Mouse (Mus musculus) embryonic facial prominence, embryonic 11.5 days (tissue): Measurements from ENCODE around the gene Abcb9. TPM values are rescaled to one million over a fixed set of nuclear protein-coding genes. Genes with fewer than 3 reads are reported as not detected.

ENCODE experiments used
- ATAC-seq: fragments of 200-750 bp; cut with Nextera tagmentation; replicated peaks from 2 replicates; pipeline ENCODE4 v1.8.0; 2017; ENCODE audit warnings: low read depth; ENCODE audit not compliant: insufficient number of reproducible peaks, low FRiP score, low TSS enrichment
- DNase-seq: peaks from one replicate; pipeline ENCODE4 v3.0.0-alpha.2; 2015; ENCODE audit warnings: low spot score
- H3K27ac ChIP-seq: fragments of 300-500 bp; sonication (generic); replicated peaks from 2 replicates; pipeline ENCODE4 v1.5.1; 2014; ENCODE audit warnings: mild to moderate bottlenecking, low read depth, low read length, control low read depth
- H3K27me3 ChIP-seq: fragments of 300-500 bp; sonication (generic); 2 replicates; pipeline ENCODE4 v1.6.1; 2014; ENCODE audit warnings: mild to moderate bottlenecking, low read length, moderate library complexity, mixed read lengths; ENCODE audit not compliant: control insufficient read depth, insufficient read depth
- H3K36me3 ChIP-seq: fragments of 300-500 bp; sonication (generic); replicated peaks from 2 replicates; pipeline ENCODE4 v1.6.1; 2014; ENCODE audit warnings: low read depth, mild to moderate bottlenecking, low read length, moderate library complexity, mixed read lengths; ENCODE audit not compliant: control insufficient read depth, insufficient read depth
- H3K4me1 ChIP-seq: fragments of 300-500 bp; sonication (generic); 2 replicates; pipeline ENCODE4 v1.6.1; 2014; ENCODE audit warnings: low read length, mixed read lengths; ENCODE audit not compliant: control insufficient read depth, insufficient read depth
- H3K4me2 ChIP-seq: fragments of 300-500 bp; sonication (generic); 2 replicates; pipeline ENCODE4 v1.6.1; 2014; ENCODE audit warnings: low read depth, mild to moderate bottlenecking, control low read depth, low read length, moderate library complexity
- H3K4me3 ChIP-seq: fragments of 300-500 bp; sonication (generic); 2 replicates; pipeline ENCODE4 v1.5.1; 2014; ENCODE audit warnings: low read depth, low read length, control low read depth
- H3K9ac ChIP-seq: fragments of 300-500 bp; sonication (generic); replicated peaks from 2 replicates; pipeline ENCODE4 v1.6.1; 2014; ENCODE audit warnings: mild to moderate bottlenecking, control low read depth, low read length
- H3K9me3 ChIP-seq: fragments of 300-500 bp; sonication (generic); replicated peaks from 2 replicates; pipeline ENCODE4 v1.6.1; 2016; ENCODE audit warnings: mild to moderate bottlenecking, low read length, inconsistent platforms, mixed read lengths; ENCODE audit not compliant: control insufficient read depth
- WGBS: fragments of 180-500 bp; shearing (Covaris S2); extraction: QIAGEN DNeasy Blood & Tissue Kit; methylation state at CpG from one replicate; pipeline ENCODE4 v1.1.7; 2014; 5-methylcytosine and 5-hydroxymethylcytosine counted together
- polyA plus RNA-seq: library from polyadenylated mRNA; unstranded; fragments of >200 nt; fragmentation: Nextera tagmentation; extraction: Ambion mirVana; gene quantifications from 2 replicates; pipeline ENCODE4 v1.2.1, GENCODE M21; 2014

The Abcb9 gene
- polyA plus RNA-seq, 1 experiment from 2014 or later: 0.46 TPM

DNA sequence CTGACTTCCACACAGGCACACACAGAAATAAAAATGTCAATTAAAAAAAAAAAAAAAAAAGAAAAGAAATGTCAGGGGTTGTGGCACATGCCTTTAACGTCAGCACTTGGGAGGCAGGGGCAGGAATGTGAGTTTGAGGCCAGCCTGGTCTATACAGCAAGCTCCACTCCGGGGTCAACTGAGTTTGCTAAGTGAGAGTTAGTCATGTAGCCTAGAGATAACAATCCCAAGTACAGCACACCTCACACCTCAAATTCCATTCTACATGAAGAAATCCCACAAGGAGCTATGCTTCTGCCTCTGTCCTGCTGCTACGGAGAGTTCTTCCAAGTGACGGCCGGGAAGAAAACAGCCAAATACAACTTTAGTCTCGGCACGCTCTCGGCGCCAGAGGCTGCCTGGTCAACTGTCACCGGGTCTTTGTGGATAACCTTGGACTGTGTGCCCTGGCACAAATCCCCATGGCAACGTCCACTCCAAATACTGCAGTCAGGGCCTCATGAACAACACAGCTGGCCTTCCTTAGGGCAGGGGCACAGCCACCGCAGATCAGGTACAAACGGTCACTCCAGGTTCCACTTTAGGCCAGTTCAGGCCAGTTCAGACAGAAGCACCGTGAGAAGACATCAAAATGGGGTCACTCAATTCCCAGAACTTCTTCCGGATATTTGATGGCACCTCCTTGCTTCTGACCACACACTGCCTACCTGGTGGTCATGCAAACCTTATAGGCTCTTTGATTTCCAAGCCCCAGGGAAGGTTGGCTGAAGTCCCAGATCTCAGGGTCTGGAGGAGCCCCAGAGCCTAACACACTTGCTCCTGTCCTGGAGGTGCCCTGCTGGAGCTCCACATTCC, 69.8 kb downstream of the Abcb9 start:
- ATAC-seq (no peak; the same call in 1 of the 2 replicates), DNase-seq (no peak)
- Histone ChIP-seq H3K9me3 (no peaks in the 10 kb centered on the region), H3K4me1 (no peaks in the 10 kb centered on the region; the same call in 1 of the 2 replicates), H3K9ac (no peak overlapping the region), H3K27me3 (no peaks in the 10 kb centered on the region), H3K27ac (no peak overlapping the region), H3K36me3 (no peaks in the 10 kb centered on the region), H3K4me2 (no peak overlapping the region), H3K4me3 (no peak overlapping the region)
- 89% methylated on average over 15 of the region's 15 CpGs for WGBS

DNA sequence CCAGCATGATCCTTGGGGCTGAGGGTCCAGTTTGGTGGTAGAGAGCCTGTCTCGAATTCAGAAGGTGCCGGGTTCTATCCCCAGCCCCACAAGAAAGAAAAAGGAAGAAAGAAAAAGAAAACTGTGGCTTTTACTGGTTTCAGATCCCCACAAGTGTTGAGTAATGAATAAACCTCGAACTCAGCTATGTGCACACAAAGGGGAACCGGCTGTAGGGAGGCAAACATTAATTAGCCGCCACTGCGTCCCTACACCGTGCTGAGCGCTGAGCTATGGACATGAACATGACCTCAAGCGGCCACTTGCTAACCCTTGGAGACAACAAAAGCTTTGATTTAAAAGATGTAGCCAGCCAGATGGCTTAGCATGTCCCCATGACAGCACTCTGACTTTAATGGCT, 70.5 kb downstream of the Abcb9 start:
- Histone ChIP-seq H3K27ac (no peak overlapping the region), H3K4me3 (no peak overlapping the region), H3K9ac (no peak overlapping the region), H3K9me3 (no peaks in the 10 kb centered on the region), H3K27me3 (no peaks in the 10 kb centered on the region), H3K4me1 (no peaks in the 10 kb centered on the region; the same call in 1 of the 2 replicates), H3K36me3 (no peaks in the 10 kb centered on the region), H3K4me2 (no peak overlapping the region)
- ATAC-seq (no peak), DNase-seq (no peak)
- WGBS: 60% methylated on average over 9 of the region's 9 CpGs

DNA sequence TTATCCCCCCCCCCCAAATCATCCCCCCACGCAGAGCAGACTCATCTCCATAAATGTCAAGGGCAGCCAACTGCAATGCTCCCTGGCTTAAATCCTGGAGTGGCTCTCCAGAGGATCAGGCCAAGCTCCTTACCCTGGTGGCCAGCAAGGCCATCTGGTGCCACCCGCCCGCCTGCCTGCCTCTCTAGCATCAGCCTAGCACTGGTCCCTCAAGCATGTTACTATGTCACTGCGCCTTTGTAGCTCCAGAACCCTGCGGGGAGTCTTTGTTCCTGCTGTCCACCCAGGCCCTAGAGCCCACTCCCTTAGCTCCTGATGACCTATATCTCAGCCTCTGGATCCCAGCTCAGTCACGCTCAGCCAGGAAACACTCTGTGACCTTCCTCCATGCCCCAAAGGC, 70.9 kb downstream of the Abcb9 start:
- H3K4me1 ChIP-seq: no peaks in the 10 kb centered on the region; the same call in 1 of the 2 replicates
- H3K4me2 ChIP-seq: no peak overlapping the region
- ATAC-seq (no peak), DNase-seq (no peak)
- no peak overlapping the region; the same call in 1 of the 2 replicates for H3K9ac ChIP-seq
- no peaks in the 10 kb centered on the region for H3K36me3 ChIP-seq
- H3K27ac ChIP-seq: no peak overlapping the region
- no peaks in the 10 kb centered on the region for H3K9me3 ChIP-seq
- no peak overlapping the region for H3K4me3 ChIP-seq
- 75% methylated on average over 6 of the region's 6 CpGs for WGBS
- H3K27me3 ChIP-seq: no peaks in the 10 kb centered on the region

DNA sequence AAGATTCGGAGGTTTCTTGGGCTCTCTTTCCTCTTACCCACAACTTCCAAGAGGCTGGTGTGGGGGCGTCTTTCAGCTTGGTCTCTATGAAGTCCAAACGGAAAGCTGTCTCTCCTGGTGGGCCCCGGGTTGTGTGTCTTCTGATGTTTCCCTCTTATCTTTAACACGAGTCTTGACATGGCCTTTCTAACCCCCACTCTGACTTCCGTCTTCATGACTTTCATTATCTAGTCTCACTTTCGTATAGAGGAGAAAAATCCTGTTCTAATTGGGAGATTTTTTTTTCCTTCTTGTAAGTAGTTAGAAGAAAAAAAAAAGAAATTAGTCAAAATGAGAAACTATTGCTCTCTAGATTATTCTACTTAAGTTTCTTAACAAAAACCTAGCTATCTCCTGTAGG, 73.2 kb downstream of the Abcb9 start:
- DNase-seq: no peak
- ATAC-seq: no peak
- H3K27me3 ChIP-seq: no peaks in the 10 kb centered on the region
- H3K4me1 ChIP-seq: no peaks in the 10 kb centered on the region; the same call in none of the 2 replicates
- WGBS: 78% methylated on average over 7 of the region's 7 CpGs
- no peaks in the 10 kb centered on the region for H3K9me3 ChIP-seq
- H3K4me2 ChIP-seq: no peak overlapping the region
- no peaks in the 10 kb centered on the region for H3K36me3 ChIP-seq
- no peak overlapping the region for H3K4me3 ChIP-seq
- H3K27ac ChIP-seq: no peak overlapping the region
- H3K9ac ChIP-seq: no peak overlapping the region

DNA sequence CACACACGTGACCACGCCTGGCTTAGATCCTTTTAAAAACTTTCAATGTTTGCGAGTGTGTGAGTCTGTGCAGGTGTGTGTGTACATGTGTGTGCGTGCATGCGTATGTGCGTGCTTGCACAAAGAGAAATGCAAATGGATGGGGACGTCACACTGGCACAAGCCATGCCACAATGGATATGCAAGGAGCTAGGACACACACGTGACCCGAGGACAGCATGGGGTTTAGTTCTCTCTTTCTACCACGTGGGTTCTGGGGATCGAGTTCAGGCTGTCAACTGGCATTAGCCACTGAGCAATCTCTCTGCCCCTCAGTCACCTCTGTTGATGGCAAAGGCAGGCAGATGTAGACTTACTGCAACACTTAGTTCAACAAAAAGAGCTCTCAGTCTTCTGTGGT, 73.9 kb downstream of the Abcb9 start:
- Histone ChIP-seq H3K27me3 (no peaks in the 10 kb centered on the region), H3K4me2 (no peak overlapping the region), H3K27ac (no peak overlapping the region), H3K9me3 (no peaks in the 10 kb centered on the region), H3K36me3 (no peaks in the 10 kb centered on the region), H3K9ac (no peak overlapping the region), H3K4me1 (no peaks in the 10 kb centered on the region; the same call in none of the 2 replicates), H3K4me3 (no peak overlapping the region)
- no peak for ATAC-seq
- no peak for DNase-seq
- 83% methylated on average over 11 of the region's 11 CpGs for WGBS

DNA sequence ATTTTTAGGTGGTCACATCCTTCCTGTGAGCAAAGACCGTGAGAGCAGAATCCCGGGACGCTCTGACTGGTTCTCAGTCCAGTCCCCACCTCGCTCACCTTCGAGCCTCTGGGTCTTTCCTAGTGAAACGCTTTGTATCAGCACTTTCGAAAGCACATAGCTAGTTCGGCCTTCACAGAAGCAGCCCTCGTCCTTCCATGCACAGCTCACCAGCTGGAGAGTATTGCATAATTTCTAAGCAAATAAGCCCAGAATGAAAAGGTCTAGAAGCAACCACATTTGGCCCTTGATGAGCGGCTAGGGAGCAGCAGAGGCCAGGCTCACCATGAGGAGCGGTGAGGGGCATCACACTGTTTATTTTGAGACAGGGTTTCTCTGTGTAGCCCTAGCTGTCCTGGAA, 74.5 kb downstream of the Abcb9 start:
- no peaks in the 10 kb centered on the region for H3K36me3 ChIP-seq
- no peaks in the 10 kb centered on the region for H3K27me3 ChIP-seq
- no peak overlapping the region for H3K9ac ChIP-seq
- H3K9me3 ChIP-seq: no peaks in the 10 kb centered on the region
- no peak overlapping the region for H3K27ac ChIP-seq
- WGBS: 92% methylated on average over 11 of the region's 11 CpGs
- no peak overlapping the region for H3K4me2 ChIP-seq
- ATAC-seq (no peak), DNase-seq (no peak)
- no peaks in the 10 kb centered on the region; the same call in none of the 2 replicates for H3K4me1 ChIP-seq
- H3K4me3 ChIP-seq: no peak overlapping the region

DNA sequence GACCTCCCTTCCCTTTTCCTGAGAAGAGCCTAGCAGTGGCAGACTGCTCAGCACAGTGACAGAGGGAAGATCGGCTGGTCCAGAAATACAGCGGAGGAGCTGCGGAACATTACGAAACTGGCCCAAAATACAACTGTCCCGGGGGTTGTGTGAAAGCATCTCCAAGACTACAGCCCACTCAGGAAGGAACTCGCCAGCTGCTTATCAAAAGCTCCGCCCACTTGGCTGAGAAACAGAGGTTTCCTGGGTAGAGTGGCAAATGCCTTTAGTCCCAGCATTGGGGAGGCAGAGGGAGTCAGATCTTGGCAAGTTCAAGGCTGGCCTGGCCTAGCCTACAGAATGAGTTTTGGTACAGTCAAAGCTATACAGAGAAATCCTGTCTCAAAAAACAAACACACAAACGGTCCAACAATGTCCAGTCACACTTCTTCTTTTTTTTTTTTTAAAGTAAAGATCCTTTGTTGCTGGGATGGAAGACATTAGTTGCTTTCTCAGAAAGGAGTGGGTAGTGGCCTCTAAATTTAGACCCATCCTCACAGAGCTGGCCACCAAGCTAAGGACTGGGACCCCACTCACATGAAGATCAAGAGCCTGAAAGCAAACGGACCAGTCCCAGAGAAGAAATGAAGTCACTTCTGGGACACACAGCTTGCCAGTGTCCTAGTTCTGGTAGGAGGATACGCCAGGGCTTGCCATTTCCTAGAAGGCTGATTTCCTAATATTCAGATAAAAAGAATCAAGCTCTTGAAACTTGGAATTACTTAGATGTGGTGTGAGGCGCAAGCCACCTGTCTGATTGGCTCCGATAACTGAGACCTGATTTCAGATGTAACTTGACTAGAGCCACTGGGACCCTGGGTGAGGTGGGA, 76.0 kb downstream of the Abcb9 start:
- H3K9me3 ChIP-seq: no peaks in the 10 kb centered on the region
- no peaks in the 10 kb centered on the region for H3K27me3 ChIP-seq
- H3K36me3 ChIP-seq: no peaks in the 10 kb centered on the region
- no peaks in the 10 kb centered on the region; the same call in 1 of the 2 replicates for H3K4me1 ChIP-seq
- no peak overlapping the region for H3K9ac ChIP-seq
- DNase-seq: no peak
- WGBS: 77% methylated on average over 12 of the region's 12 CpGs
- H3K4me3 ChIP-seq: no peak overlapping the region
- no peak overlapping the region for H3K27ac ChIP-seq
- ATAC-seq: no peak
- H3K4me2 ChIP-seq: no peak overlapping the region

DNA sequence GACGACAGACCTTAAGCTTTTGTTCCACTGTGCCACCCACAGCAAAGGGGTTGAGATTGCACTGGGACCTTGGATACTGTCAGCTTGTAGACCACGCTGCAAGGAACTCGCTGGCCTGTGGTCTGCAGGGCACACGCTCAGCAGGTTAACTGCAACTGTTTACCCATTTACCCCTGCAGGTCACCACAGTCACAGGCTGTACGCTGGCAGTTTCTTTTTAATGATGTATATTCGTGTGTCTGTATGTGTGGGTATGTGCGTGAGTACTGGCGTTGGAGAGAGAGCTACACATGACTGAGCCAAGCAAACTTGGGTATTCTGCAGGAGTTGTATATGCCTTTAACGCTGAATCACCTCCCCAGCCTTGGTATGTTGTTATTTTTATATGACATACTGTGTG, 76.9 kb downstream of the Abcb9 start:
- H3K4me3 ChIP-seq: no peak overlapping the region
- ATAC-seq: no peak
- H3K27ac ChIP-seq: no peak overlapping the region
- no peaks in the 10 kb centered on the region; the same call in 1 of the 2 replicates for H3K4me1 ChIP-seq
- no peaks in the 10 kb centered on the region for H3K36me3 ChIP-seq
- no peak overlapping the region for H3K4me2 ChIP-seq
- DNase-seq: no peak
- no peak overlapping the region for H3K9ac ChIP-seq
- H3K9me3 ChIP-seq: no peaks in the 10 kb centered on the region
- H3K27me3 ChIP-seq: no peaks in the 10 kb centered on the region
- 89% methylated on average over 9 of the region's 9 CpGs for WGBS
